12 mouse cellular contexts compared by ENCODE assay signal in genomic region chr2:24904823-24905652, GRCm38 (mm10). TPM values are rescaled to one million over a fixed set of nuclear protein-coding genes. Genes with fewer than 3 reads are reported as not detected.
A peak's percentile ranks its signal among the peaks of the same experiment; 100 is the strongest.
DNase-seq lines count a peak whose midpoint lies in the region; ATAC-seq lines count a peak whose summit lies in the region.
"Had no signal": no experiment of that assay in that cellular context is flagged by ENCODE, and none has a peak within 500 bp of the region (broad histone marks: within the 10 kb centered on the region; RNA-seq: fewer than 3 reads in every experiment).

No protein-coding gene starts in this region.

- H3K9me3 ChIP-seq in hindbrain, embryonic 14.5 days (ENCODE audit: control insufficient read depth, low read length): no peaks in the 10 kb centered on the region
- H3K9me3 ChIP-seq in neural tube, embryonic 12.5 days: no peaks in the 10 kb centered on the region
- H3K9me3 ChIP-seq: limb, embryonic 12.5 days had no signal

- peaks cover 24% of the 10 kb centered on the region for H3K4me1 ChIP-seq in hindbrain, embryonic 14.5 days (replicated peaks; ENCODE audit: control insufficient read depth, insufficient read depth, low read length)
- peaks cover 19% of the 10 kb centered on the region for H3K4me1 ChIP-seq in neural tube, embryonic 12.5 days
- H3K4me1 ChIP-seq: limb, embryonic 12.5 days had no signal

- WGBS in hindbrain, embryonic 14.5 days: 44% methylated on average over 11 of the region's 11 CpGs
- 43% methylated on average over 11 of the region's 11 CpGs for WGBS in neural tube, embryonic 12.5 days

- 0 out of 2 replicates have a peak overlapping the region, but pooled peaks have one; percentile 33 for H3K9ac ChIP-seq in hindbrain, embryonic 14.5 days
- no peak overlapping the region for H3K9ac ChIP-seq in neural tube, embryonic 12.5 days
- H3K9ac ChIP-seq: limb, embryonic 12.5 days had no signal

- H3K36me3 ChIP-seq in hindbrain, embryonic 14.5 days (replicated peaks; ENCODE audit: control insufficient read depth, insufficient read depth): no peaks in the 10 kb centered on the region
- H3K36me3 ChIP-seq in neural tube, embryonic 12.5 days: no peaks in the 10 kb centered on the region

- peak; percentile 77 for ATAC-seq in hindbrain, embryonic 14.5 days (ENCODE audit: low FRiP score)
- ATAC-seq in neural tube, embryonic 12.5 days (ENCODE audit: low FRiP score, low read depth): peak; percentile 83

- no peaks in the 10 kb centered on the region for H3K27me3 ChIP-seq in hindbrain, embryonic 14.5 days (ENCODE audit: control insufficient read depth, insufficient read depth, low read length)
- no peaks in the 10 kb centered on the region for H3K27me3 ChIP-seq in neural tube, embryonic 12.5 days (replicated peaks)
- H3K27me3 ChIP-seq: limb, embryonic 12.5 days had no signal

- DNase-seq in heart, adult 11 months: peak; percentile 53
- no peak for DNase-seq in heart, postnatal 10 days
- peak; percentile 27 for DNase-seq in embryo, embryonic 9.5 days (ENCODE audit: extremely low spot score)
- DNase-seq in hindbrain, embryonic 14.5 days (ENCODE audit: low spot score): peak; percentile 58
- no peak for DNase-seq in cerebellum, adult 11-12 months
- DNase-seq in cerebellum, postnatal 4 days (ENCODE audit: low spot score in 2 of 2): no peak
- DNase-seq in adrenal gland, postnatal 36 days: no peak
- DNase-seq: adrenal gland, postnatal 14 days; cerebellum, postnatal 36 days; gastrocnemius, adult 2 months had no signal

- peak overlapping the region; percentile 87 for H3K27ac ChIP-seq in hindbrain, embryonic 14.5 days
- H3K27ac ChIP-seq in neural tube, embryonic 12.5 days: peak overlapping the region; percentile 51
- H3K27ac ChIP-seq: gastrocnemius, adult 2 months; limb, embryonic 12.5 days had no signal

- intact Hi-C loops in heart, postnatal 10 days (cut with DNase I): no loop called here

- no peak overlapping the region for H3K4me3 ChIP-seq in hindbrain, embryonic 14.5 days (replicated peaks; ENCODE audit: low read length)
- H3K4me3 ChIP-seq in neural tube, embryonic 12.5 days: no peak overlapping the region
- H3K4me3 ChIP-seq: gastrocnemius, adult 2 months; limb, embryonic 12.5 days had no signal

- H3K4me2 ChIP-seq in hindbrain, embryonic 14.5 days (replicated peaks): peak overlapping the region; percentile 35
- H3K4me2 ChIP-seq in neural tube, embryonic 12.5 days (replicated peaks): peak overlapping the region; percentile 40
- H3K4me2 ChIP-seq: limb, embryonic 12.5 days had no signal

RNA-seq across cellular contexts. Expression of gene Ehmt1, which starts 14.4 kb away (rescaled TPM):
- total RNA-seq in heart, postnatal 10 days (2021): 10 to 100 TPM; 51.2 to 57.9 TPM
- 77.7 and 81.8 TPM in 2 replicates for polyA plus RNA-seq in hindbrain, embryonic 14.5 days (2014; fragmentation: Nextera tagmentation; extraction: Ambion mirVana)
- 121 and 123 TPM in 2 replicates for polyA plus RNA-seq in neural tube, embryonic 12.5 days (2016; fragmentation: Nextera tagmentation; extraction: Ambion mirVana)
- 10 to 100 TPM; 52.8 to 57.7 TPM for total RNA-seq in adrenal gland, postnatal 36 days (2021)

RNA-seq across cellular contexts. Expression of gene Arrdc1, which starts 30.0 kb away (rescaled TPM):
- 10 to 100 TPM; 11.1 to 12.3 TPM for total RNA-seq in heart, postnatal 10 days (2021)
- polyA plus RNA-seq in hindbrain, embryonic 14.5 days (2014; fragmentation: Nextera tagmentation; extraction: Ambion mirVana): 22.6 and 26.0 TPM in 2 replicates
- 18.9 and 20.3 TPM in 2 replicates for polyA plus RNA-seq in neural tube, embryonic 12.5 days (2016; fragmentation: Nextera tagmentation; extraction: Ambion mirVana)
- 10 to 100 TPM in 1 of 2 experiments, 1 to 10 TPM in 1; 9.7 to 15.0 TPM for total RNA-seq in adrenal gland, postnatal 36 days (2021)

RNA-seq across cellular contexts. Expression of gene Zmynd19, which starts 44.6 kb away (rescaled TPM):
- 10 to 100 TPM; 19.7 to 24.2 TPM for total RNA-seq in heart, postnatal 10 days (2021)
- 23.4 and 23.9 TPM in 2 replicates for polyA plus RNA-seq in hindbrain, embryonic 14.5 days (2014; fragmentation: Nextera tagmentation; extraction: Ambion mirVana)
- 22.0 and 26.9 TPM in 2 replicates for polyA plus RNA-seq in neural tube, embryonic 12.5 days (2016; fragmentation: Nextera tagmentation; extraction: Ambion mirVana)
- total RNA-seq in adrenal gland, postnatal 36 days (2021): 10 to 100 TPM; 25.2 to 29.5 TPM

RNA-seq across cellular contexts. Expression of gene Dph7, which starts 57.2 kb away (rescaled TPM):
- 1 to 10 TPM; 4.9 to 7.3 TPM for total RNA-seq in heart, postnatal 10 days (2021)
- 32.6 and 32.8 TPM in 2 replicates for polyA plus RNA-seq in hindbrain, embryonic 14.5 days (2014; fragmentation: Nextera tagmentation; extraction: Ambion mirVana)
- polyA plus RNA-seq in neural tube, embryonic 12.5 days (2016; fragmentation: Nextera tagmentation; extraction: Ambion mirVana): 29.6 and 29.8 TPM in 2 replicates
- total RNA-seq in adrenal gland, postnatal 36 days (2021): 10 to 100 TPM in 1 of 2 experiments, 1 to 10 TPM in 1; 4.6 to 13.2 TPM

Comparison
In these comparisons a context has a peak if more than half of its experiments do, and no peak if none do; other contexts are left out.
1. DNase-seq: peak in heart, adult 11 months (single experiment), embryo, embryonic 9.5 days (single experiment) and hindbrain, embryonic 14.5 days (single experiment); none in heart, postnatal 10 days (0 of 2), cerebellum, adult 11-12 months (single experiment), cerebellum, postnatal 4 days (0 of 2) and adrenal gland, postnatal 36 days (0 of 2).